Mouse (Mus musculus): ENCODE data around the gene 4931428F04Rik. TPM values are rescaled to one million over a fixed set of nuclear protein-coding genes. Genes with fewer than 3 reads are reported as not detected.
"Not testable (repeated sequence)": the region's sequence is repeated elsewhere in the genome, so short reads cannot be mapped to it uniquely, and the experiment has no call there.

The 4931428F04Rik gene
- total RNA-seq, 2 experiments from 2014 or later: 22.3 to 27.9 TPM

- DNase-seq (ENCODE audit: low spot score in 2 of 2): no peak
These were observed 56.3 kb downstream of the 4931428F04Rik start for GRCm38 (mm10) chr8:105233126-105233935.

- DNase-seq (ENCODE audit: low spot score in 2 of 2): not testable (repeated sequence)
These were observed 57.4 kb downstream of the 4931428F04Rik start for GRCm38 (mm10) chr8:105232321-105232693.

GRCm38 (mm10) chr8:105231503-105232320 lies 58.0 kb downstream of the 4931428F04Rik start:
- DNase-seq (ENCODE audit: low spot score in 2 of 2): no peak

Small RNA genes within 50 kb of the gene (microRNA-seq; reads per million reads assigned to microRNA genes)
- 0 reads per million in 2 experiments for gene Gm27320
- 13,625 to 17,417 reads per million in 2 experiments for gene Mir328

Other genes with a start within 250 kb of the 4931428F04Rik start
- not detected for gene Ces3a, start 241.3 kb downstream of the 4931428F04Rik start, total RNA-seq (2021)
- gene Ces3b, start 206.1 kb downstream of the 4931428F04Rik start, total RNA-seq (2021): not detected
- gene Ces4a, start 158.1 kb downstream of the 4931428F04Rik start, total RNA-seq (2021): not detected
- 10 to 100 TPM; 19.4 to 24.7 TPM for gene Cbfb, start 119.2 kb downstream of the 4931428F04Rik start, total RNA-seq (2021)
- gene D230025D16Rik, start 64.7 kb downstream of the 4931428F04Rik start, total RNA-seq (2021): 10 to 100 TPM; 37.0 to 40.0 TPM
- gene B3gnt9, start 34.7 kb downstream of the 4931428F04Rik start, total RNA-seq (2021): 1 to 10 TPM; 3.0 to 3.5 TPM
- gene Tradd, start 25.3 kb downstream of the 4931428F04Rik start, total RNA-seq (2021): 1 to 10 TPM; 7.6 to 8.9 TPM
- 1 to 10 TPM; 1.1 to 1.6 TPM for gene Fbxl8, start 25.2 kb downstream of the 4931428F04Rik start, total RNA-seq (2021)
- gene Hsf4, start 20.1 kb downstream of the 4931428F04Rik start, total RNA-seq (2021): 10 to 100 TPM; 25.6 to 26.5 TPM
- gene Nol3, start 13.7 kb downstream of the 4931428F04Rik start, total RNA-seq (2021): 10 to 100 TPM in 1 of 2 experiments, 1 to 10 TPM in 1; 9.4 to 10.8 TPM
- 1 to 10 TPM; 1.6 TPM for gene Exoc3l, start 6.2 kb upstream of the 4931428F04Rik start, total RNA-seq (2021)
- gene E2f4, start 7.8 kb upstream of the 4931428F04Rik start, total RNA-seq (2021): 10 to 100 TPM; 37.6 to 39.1 TPM
- gene Elmo3, start 15.7 kb upstream of the 4931428F04Rik start, total RNA-seq (2021): 1 to 10 TPM; 1.4 to 1.8 TPM
- gene Lrrc29, start 36.4 kb upstream of the 4931428F04Rik start, total RNA-seq (2021): 1 to 10 TPM; 4.5 to 4.8 TPM
- 10 to 100 TPM; 37.1 to 37.4 TPM for gene Tmem208, start 36.5 kb upstream of the 4931428F04Rik start, total RNA-seq (2021)
- gene Fhod1, start 58.1 kb upstream of the 4931428F04Rik start, total RNA-seq (2021): 1 to 10 TPM; 3.1 to 3.3 TPM
- gene Slc9a5, start 59.0 kb upstream of the 4931428F04Rik start, total RNA-seq (2021): 10 to 100 TPM; 31.1 to 35.6 TPM
- gene Plekhg4, start 83.4 kb upstream of the 4931428F04Rik start, total RNA-seq (2021): 1 to 10 TPM; 2.1 to 2.2 TPM
- not detected for gene Kctd19, start 123.6 kb upstream of the 4931428F04Rik start, total RNA-seq (2021)
- under 1 TPM; 0.19 to 0.42 TPM for gene Lrrc36, start 123.7 kb upstream of the 4931428F04Rik start, total RNA-seq (2021)
- 10 to 100 TPM; 47.0 to 48.3 TPM for gene Tppp3, start 181.7 kb upstream of the 4931428F04Rik start, total RNA-seq (2021)
- gene Zdhhc1, start 207.0 kb upstream of the 4931428F04Rik start, total RNA-seq (2021): 10 to 100 TPM; 41.8 to 42.5 TPM
- not detected for gene Hsd11b2, start 228.9 kb upstream of the 4931428F04Rik start, total RNA-seq (2021)

Measured in left cerebral cortex, adult 18-20 months (tissue).